Mouse (Mus musculus) 416B (cell line): Measurements from ENCODE around the gene Cabs1.

Experiments
- DNase-seq: peaks from one replicate; pipeline ENCODE4 v3.0.0; 2011; ENCODE audit warnings: low read depth

Gene Cabs1

GRCm38 (mm10) chr5:87979139-87979538 is at the start of gene Cabs1:
Gene Cabs1 (plus strand): TSS chr5:87979439.
- DNase-seq = no peak

GRCm38 (mm10) chr5:87931603-87932002 is 47.6 kb upstream of the Cabs1 start:
- peak; percentile 35 for DNase-seq

- DNase-seq = peak; percentile 40
These were observed 38.5 kb upstream of the Cabs1 start for GRCm38 (mm10) chr5:87940752-87941151.

GRCm38 (mm10) chr5:87942515-87942914 is 36.7 kb upstream of the Cabs1 start:
- DNase-seq = no peak

GRCm38 (mm10) chr5:87951836-87952235 is 27.4 kb upstream of the Cabs1 start:
- no peak for DNase-seq

GRCm38 (mm10) chr5:87969201-87969600 is 10.0 kb upstream of the Cabs1 start, which contains the start of the genes 2310003L06Rik and Gm28434:
Gene 2310003L06Rik (plus strand): TSS chr5:87969459.
Gene Gm28434 (plus strand): TSS chr5:87969517.
- no peak for DNase-seq

GRCm38 (mm10) chr5:87982468-87983214 is 3.4 kb downstream of the Cabs1 start:
- DNase-seq = peak; percentile 1

GRCm38 (mm10) chr5:88002249-88002648 is 23.0 kb downstream of the Cabs1 start, which contains the start of gene Smr3a:
Gene Smr3a (plus strand): TSS chr5:88002549.
- no peak for DNase-seq

- no peak for DNase-seq
These were observed 26.0 kb downstream of the Cabs1 start for GRCm38 (mm10) chr5:88005241-88005640.
